Mouse (Mus musculus) layer of hippocampus, adult 2 months (tissue): ENCODE measurements around the gene Lrrc8d. TPM values are rescaled to one million over a fixed set of nuclear protein-coding genes. Genes with fewer than 3 reads are reported as not detected.
"Not testable (repeated sequence)": the region's sequence is repeated elsewhere in the genome, so short reads cannot be mapped to it uniquely, and the experiment has no call there.

Experiments
- DNase-seq, 2 experiments: peaks; one replicate each; pipeline ENCODE4 v3.0.0; 2022; ENCODE audit warnings: low spot score in 2 of 2
- H3K27ac ChIP-seq: fragments of 200-600 bp; 2 replicates; pipeline ENCODE4 v1.8.1; 2022
- H3K4me3 ChIP-seq: fragments of 200-600 bp; 2 replicates; pipeline ENCODE4 v1.8.1; 2022; ENCODE audit warnings: mild to moderate bottlenecking
- CTCF ChIP-seq: fragments of 200-600 bp; conservative IDR thresholded peaks from 2 replicates; pipeline ENCODE4 v1.8.1; 2022; ENCODE audit warnings: antibody characterized with exemption, mild to moderate bottlenecking, moderate library complexity
- total RNA-seq, 2 experiments: library from RNA; stranded (reverse); gene quantifications; 2 replicates each; pipeline ENCODE4 v1.2.3; 2021

Gene Lrrc8d
- total RNA-seq, 2 experiments from 2014 or later: 49.9 to 52.7 TPM

GRCm38 (mm10) chr5:105675511-105675910 is 24.3 kb upstream of the Lrrc8d start:
- no peak for TF ChIP-seq CTCF
- no peak overlapping the region for H3K4me3 ChIP-seq
- DNase-seq: no peak
- no peak overlapping the region for H3K27ac ChIP-seq

GRCm38 (mm10) chr5:105677071-105677470 is 22.7 kb upstream of the Lrrc8d start:
- TF ChIP-seq CTCF: no peak
- no peak for DNase-seq
- H3K4me3 ChIP-seq: no peak overlapping the region

GRCm38 (mm10) chr5:105678243-105678642 is 21.5 kb upstream of the Lrrc8d start:
- Histone ChIP-seq H3K4me3 (no peak overlapping the region), H3K27ac (no peak overlapping the region)
- no peak for DNase-seq
- no peak for TF ChIP-seq CTCF

More at GRCm38 (mm10) chr5:105677071-105677470, 22.7 kb upstream of the Lrrc8d start:
- no peak overlapping the region for H3K27ac ChIP-seq

GRCm38 (mm10) chr5:105679261-105679660 is 20.5 kb upstream of the Lrrc8d start:
- DNase-seq: no peak
- Histone ChIP-seq H3K4me3 (no peak overlapping the region), H3K27ac (no peak overlapping the region)
- TF ChIP-seq CTCF: no peak

- no peak for TF ChIP-seq CTCF
- no peak for DNase-seq
- Histone ChIP-seq H3K4me3 (no peak overlapping the region), H3K27ac (no peak overlapping the region)
These were observed 19.6 kb upstream of the Lrrc8d start for GRCm38 (mm10) chr5:105679921-105680843.

GRCm38 (mm10) chr5:105682143-105682611 is 17.6 kb upstream of the Lrrc8d start:
- DNase-seq: no peak
- no peak overlapping the region for H3K4me3 ChIP-seq
- H3K27ac ChIP-seq: no peak overlapping the region
- no peak for TF ChIP-seq CTCF

GRCm38 (mm10) chr5:105683912-105684350 is 15.8 kb upstream of the Lrrc8d start:
- no peak for DNase-seq
- TF ChIP-seq CTCF: no peak
- no peak overlapping the region for H3K27ac ChIP-seq
- H3K4me3 ChIP-seq: no peak overlapping the region

GRCm38 (mm10) chr5:105684861-105685600 is 14.7 kb upstream of the Lrrc8d start:
- TF ChIP-seq CTCF: peak; percentile 79
- no peak overlapping the region for H3K27ac ChIP-seq
- DNase-seq: peak; percentile 82 to 85
- H3K4me3 ChIP-seq: no peak overlapping the region

- not testable (repeated sequence) for H3K27ac ChIP-seq, DNase-seq, H3K4me3 ChIP-seq
These were observed 13.9 kb upstream of the Lrrc8d start for GRCm38 (mm10) chr5:105685780-105686305.

- no peak for DNase-seq
- Histone ChIP-seq H3K4me3 (no peak overlapping the region), H3K27ac (no peak overlapping the region)
- TF ChIP-seq CTCF: peak; percentile 37; the same call in 1 of the 2 replicates
These were observed 13.3 kb upstream of the Lrrc8d start for GRCm38 (mm10) chr5:105686331-105686995.

- TF ChIP-seq CTCF: no peak
- no peak overlapping the region for H3K4me3 ChIP-seq
- H3K27ac ChIP-seq: peak overlapping the region; percentile 48; the same call in 1 of the 2 replicates
- no peak for DNase-seq
These were observed 9.0 kb upstream of the Lrrc8d start for GRCm38 (mm10) chr5:105690502-105691454.
